Mouse (Mus musculus): Measurements from ENCODE around the gene Iqgap3.

DNA sequence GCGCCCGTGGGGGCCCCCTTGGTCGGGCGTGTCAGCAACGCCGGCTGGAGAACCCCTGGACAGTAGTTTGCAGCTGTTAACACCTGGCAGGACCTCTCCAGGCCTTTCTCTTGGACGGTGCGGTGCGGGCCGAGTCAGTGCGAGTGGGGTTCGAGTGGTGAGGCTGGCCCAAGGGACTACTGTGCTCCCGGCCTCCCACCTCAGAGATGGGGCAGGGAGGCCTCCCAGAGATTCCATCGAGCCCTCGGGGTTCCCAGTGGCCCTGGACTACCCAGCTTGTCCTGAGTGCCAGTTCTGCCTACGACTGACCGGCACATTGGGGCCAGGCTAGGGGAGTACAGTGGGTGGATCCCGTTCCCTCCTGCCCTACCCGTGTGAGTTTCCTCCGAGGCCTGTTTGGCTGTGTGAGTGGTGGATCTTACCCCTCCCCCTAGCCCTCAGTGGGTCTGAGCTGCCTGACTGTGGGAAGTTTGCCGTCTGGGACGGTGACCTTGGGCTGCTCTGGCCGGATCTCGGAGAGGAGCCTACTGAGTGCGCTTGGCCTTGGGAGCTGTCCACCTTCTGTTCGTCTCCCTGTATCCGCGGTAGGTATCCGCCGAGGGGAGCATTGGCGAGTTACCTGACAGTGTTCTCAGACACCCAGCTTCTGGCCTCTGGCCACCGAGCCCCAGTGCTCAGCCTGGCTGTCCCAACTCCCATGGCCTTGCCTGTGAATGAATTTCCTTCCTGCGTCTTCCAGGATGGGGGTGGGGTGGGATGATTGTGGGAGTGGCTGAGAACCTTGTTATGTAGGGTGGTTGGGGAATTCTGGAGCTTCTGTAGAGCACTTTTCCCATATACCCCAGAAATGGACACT, 61.4 kb downstream of the Iqgap3 start:
- TF ChIP-seq EP300 (IDR thresholded peaks at IDR 0.05; ENCODE audit: insufficient read depth, low read depth, low read length) (peak; percentile 65; the same call in 1 of the 2 replicates), CTCF (IDR thresholded peaks at IDR 0.05) (no peak), POLR2A (IDR thresholded peaks at IDR 0.05; ENCODE audit: insufficient read depth, low read depth, low read length) (peak; percentile 90)

All from heart, adult 2 months (tissue).